Mouse (Mus musculus) bone marrow, adult 2 months (tissue): ENCODE results near the gene Tent4b. TPM values are rescaled to one million over a fixed set of nuclear protein-coding genes. Genes with fewer than 3 reads are reported as not detected.

Source experiments
- H3K27ac ChIP-seq: fragments of 200-500 bp; 2 replicates; pipeline ENCODE4 v1.5.1; 2012; ENCODE audit warnings: low read depth, mild to moderate bottlenecking, control low read depth, inconsistent platforms, low read length; ENCODE audit not compliant: control insufficient read depth, poor library complexity, insufficient read depth
- H3K4me1 ChIP-seq: fragments of 200-500 bp; 2 replicates; pipeline ENCODE4 v1.6.1; 2011; ENCODE audit warnings: low read length; ENCODE audit not compliant: control insufficient read depth, insufficient read depth
- H3K4me3 ChIP-seq: fragments of 200-500 bp; replicated peaks from 2 replicates; pipeline ENCODE3; 2011; ENCODE audit warnings: mild to moderate bottlenecking, low read depth, low read length, control low read depth; ENCODE audit not compliant: control insufficient read depth
- CTCF ChIP-seq: fragments of 200-500 bp; IDR thresholded peaks from 2 replicates; pipeline ENCODE4 v1.5.1; 2011; ENCODE audit warnings: low read length, control low read depth; ENCODE audit not compliant: control insufficient read depth, insufficient read depth
- POLR2A ChIP-seq: fragments of 200-500 bp; IDR thresholded peaks from 2 replicates; pipeline ENCODE4 v1.6.1; 2011; ENCODE audit warnings: low read depth, mild to moderate bottlenecking, control low read depth, low read length, borderline replicate concordance; ENCODE audit not compliant: control insufficient read depth
- WGBS: fragments of 180-500 bp; shearing (Covaris S2); methylation state at CpG from one replicate; pipeline ENCODE4 v1.1.7; 2018; 5-methylcytosine and 5-hydroxymethylcytosine counted together
- polyA plus RNA-seq: library from polyadenylated mRNA; stranded (reverse); fragments of >200 nt; gene quantifications from 2 replicates; pipeline ENCODE4 v1.2.4, GENCODE M21; 2011; ENCODE audit warnings: low replicate concordance; ENCODE audit not compliant: missing spikeins, insufficient read depth, insufficient read length

The Tent4b gene
- polyA plus RNA-seq, 1 experiment: 15.1 TPM

DNA sequence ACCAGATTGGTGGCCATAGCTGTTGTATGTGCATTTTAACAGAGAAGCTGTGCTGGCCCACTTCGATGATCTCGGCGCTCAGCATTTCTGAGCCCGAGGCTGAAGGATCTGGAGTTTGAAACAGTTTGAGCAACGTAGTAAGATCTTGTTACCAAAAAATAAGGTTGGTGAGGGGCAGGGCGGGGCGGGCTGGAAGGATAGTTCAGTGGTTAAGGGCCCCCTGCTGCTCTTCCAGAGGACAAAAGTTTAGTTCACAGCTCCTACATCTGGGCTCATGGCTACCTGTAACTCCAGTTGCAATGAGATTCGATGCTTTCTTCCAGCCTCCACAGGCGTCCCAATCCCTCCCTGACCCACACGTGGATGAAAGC is 99.7 kb downstream of the Tent4b start:
- Histone ChIP-seq H3K27ac (peak overlapping the region; percentile 21; the same call in 1 of the 2 replicates), H3K4me3 (no peak overlapping the region), H3K4me1 (peaks cover 16% of the 10 kb centered on the region)
- TF ChIP-seq CTCF: no peak
- no peak for TF ChIP-seq POLR2A
- WGBS: 87% methylated on average over 10 of the region's 10 CpGs

DNA sequence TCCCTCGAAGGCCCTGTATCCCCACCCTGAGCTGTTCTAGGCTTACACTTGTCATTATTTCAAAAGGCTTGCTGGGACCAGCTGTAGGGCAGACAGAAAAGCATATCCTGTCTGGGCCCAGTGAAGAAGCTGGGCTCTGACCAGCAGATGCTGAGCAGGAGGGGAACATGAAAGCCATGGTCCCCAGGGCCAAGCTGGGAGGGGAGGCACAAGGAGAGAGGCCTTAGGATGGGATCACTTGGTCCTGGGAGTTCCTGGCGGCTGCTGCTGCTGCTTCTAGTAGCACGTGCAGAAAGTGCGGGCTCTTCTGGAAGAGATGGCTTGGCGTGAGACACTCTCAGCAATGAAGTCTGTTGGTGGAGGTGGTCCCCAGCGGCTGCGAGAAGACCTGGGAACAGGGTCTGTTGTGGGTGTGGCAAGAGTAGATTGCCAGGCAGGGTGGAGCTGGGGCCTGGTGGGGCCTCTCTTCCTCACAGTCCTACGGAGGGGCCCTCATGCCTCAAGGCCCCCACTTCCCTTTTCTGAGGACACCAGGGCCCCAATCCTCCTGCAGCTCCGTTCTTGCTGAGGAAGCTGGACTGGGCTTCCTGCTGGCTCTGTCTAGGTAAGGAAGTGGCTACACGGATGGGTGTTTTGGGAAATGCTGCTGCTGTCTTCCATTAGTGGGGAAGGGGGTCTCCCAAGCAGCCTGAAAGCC is 101.0 kb downstream of the Tent4b start:
- 9% methylated on average over 10 of the region's 10 CpGs for WGBS
- TF ChIP-seq POLR2A (0 out of 2 replicates have a peak, but pooled peaks have one; percentile 10), CTCF (no peak)
- H3K4me3 ChIP-seq: no peak overlapping the region
- peaks cover 14% of the 10 kb centered on the region for H3K4me1 ChIP-seq
- H3K27ac ChIP-seq: peak overlapping the region; percentile 68

DNA sequence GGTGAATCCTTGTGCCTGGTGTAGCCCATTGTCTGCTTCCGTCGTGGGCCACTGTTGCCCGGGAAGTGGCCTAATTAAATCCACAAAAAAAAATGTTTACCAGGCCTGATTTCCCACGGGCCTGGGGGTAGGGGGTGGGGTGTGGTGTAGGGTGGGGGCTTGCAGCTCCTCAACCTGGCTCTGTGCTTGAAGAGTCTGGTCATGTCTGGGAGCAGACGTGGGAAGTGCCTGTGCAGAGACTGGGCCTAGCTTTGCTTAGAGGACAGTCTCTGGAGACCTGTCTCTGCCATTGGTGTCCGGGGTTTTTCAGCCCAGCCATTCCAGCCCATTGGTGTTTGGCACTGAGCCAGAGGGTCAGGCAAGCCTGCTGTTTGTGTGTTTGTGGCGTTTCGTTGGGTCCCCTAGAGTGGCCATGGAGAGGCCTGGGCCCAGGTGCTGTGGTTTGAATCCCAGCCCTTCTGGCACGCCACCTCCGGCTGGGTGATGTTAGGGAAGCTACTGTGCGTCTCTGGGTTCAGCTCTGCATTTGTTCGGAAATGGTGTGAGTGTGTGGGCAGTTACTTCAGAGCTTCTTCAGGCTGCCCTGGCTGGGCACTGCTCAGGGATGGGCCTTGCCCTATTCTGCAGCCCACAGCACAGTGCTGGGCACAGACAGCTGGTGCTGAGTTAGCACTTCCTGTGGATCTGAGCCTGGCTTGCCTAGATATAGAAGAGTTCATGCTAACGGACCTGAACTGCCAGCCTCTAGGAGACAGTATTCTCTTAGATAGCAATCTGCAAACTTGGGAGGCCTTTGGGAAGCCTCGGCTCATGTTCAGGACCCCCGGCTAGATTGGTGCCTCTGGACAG is 102.8 kb downstream of the Tent4b start:
- 69% methylated on average over 15 of the region's 15 CpGs for WGBS
- TF ChIP-seq POLR2A: no peak
- no peak for TF ChIP-seq CTCF
- H3K27ac ChIP-seq: no peak overlapping the region
- H3K4me1 ChIP-seq: peaks cover 10% of the 10 kb centered on the region
- no peak overlapping the region for H3K4me3 ChIP-seq

GRCm38 (mm10) chr8:88305814-88306213 is 106.8 kb downstream of the Tent4b start:
- WGBS: 50% methylated on average over 4 of the region's 4 CpGs
- Histone ChIP-seq H3K4me3 (no peak overlapping the region), H3K27ac (no peak overlapping the region), H3K4me1 (peaks cover 11% of the 10 kb centered on the region)
- no peak for TF ChIP-seq CTCF
- no peak for TF ChIP-seq POLR2A

DNA sequence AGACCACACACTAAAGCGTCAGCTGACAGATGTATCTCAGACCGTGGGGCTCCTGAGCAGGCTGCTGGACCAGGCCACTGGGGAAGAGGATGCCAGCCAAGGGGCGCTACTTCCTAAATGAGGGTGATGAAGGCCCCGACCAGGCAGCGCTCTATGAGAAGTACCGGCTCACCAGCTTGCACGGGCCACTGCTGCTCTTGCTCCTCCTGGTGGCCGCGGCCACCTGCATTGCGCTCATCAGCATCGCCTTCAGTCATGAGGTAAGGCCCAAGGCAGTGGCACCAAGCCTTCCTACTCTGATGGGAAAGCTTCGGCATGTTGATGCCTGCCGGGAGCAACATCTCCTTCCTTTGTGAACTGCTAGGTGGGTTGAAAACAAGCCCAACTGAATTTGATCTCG is 107.5 kb downstream of the Tent4b start:
- WGBS: 74% methylated on average over 14 of the region's 14 CpGs
- Histone ChIP-seq H3K4me3 (no peak overlapping the region), H3K27ac (no peak overlapping the region), H3K4me1 (peaks cover 11% of the 10 kb centered on the region)
- TF ChIP-seq POLR2A (no peak), CTCF (peak; percentile 52; the same call in 1 of the 2 replicates)

DNA sequence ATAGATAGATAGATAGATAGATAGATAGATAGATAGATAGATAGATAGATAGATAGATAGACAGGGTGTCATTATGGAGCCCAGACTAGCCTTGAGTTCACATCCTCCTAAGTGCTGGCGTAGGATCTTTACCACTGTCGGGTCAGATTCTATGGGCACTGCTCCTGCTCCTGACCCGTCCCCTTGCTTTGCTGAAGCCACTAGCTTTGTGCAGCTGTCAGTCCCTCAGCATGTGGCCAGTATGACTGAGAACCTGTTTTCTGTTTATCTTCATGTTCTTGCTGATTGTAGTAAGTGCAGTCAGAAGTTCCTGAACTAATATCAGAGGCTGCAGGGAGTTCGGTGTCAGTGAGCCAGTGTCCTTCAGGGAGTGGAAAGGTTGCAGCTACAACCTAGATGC is 108.7 kb downstream of the Tent4b start:
- Histone ChIP-seq H3K4me3 (no peak overlapping the region), H3K27ac (no peak overlapping the region), H3K4me1 (peaks cover 9% of the 10 kb centered on the region)
- WGBS: 88% methylated on average over 4 of the region's 4 CpGs
- no peak for TF ChIP-seq POLR2A
- no peak for TF ChIP-seq CTCF

Other genes starting within 250 kb of the Tent4b start
- gene Zfp423, start 239.6 kb upstream of the Tent4b start, polyA plus RNA-seq: 1.8 and 2.2 TPM in 2 replicates
- gene Cnep1r1, start 80.4 kb upstream of the Tent4b start, polyA plus RNA-seq: 11.2 and 16.7 TPM in 2 replicates
- gene Heatr3, start 61.4 kb upstream of the Tent4b start, polyA plus RNA-seq: 15.1 and 15.3 TPM in 2 replicates
- gene Adcy7, start 73.2 kb downstream of the Tent4b start, polyA plus RNA-seq: 18.7 and 66.8 TPM in 2 replicates
- gene Brd7, start 163.0 kb downstream of the Tent4b start, polyA plus RNA-seq: 128 and 151 TPM in 2 replicates